Mouse (Mus musculus): ENCODE data around the gene Vps54. TPM values are rescaled to one million over a fixed set of nuclear protein-coding genes. Genes with fewer than 3 reads are reported as not detected.

Vps54 gene
- polyA plus RNA-seq, 1 experiment from 2014 or later = 10.6 TPM

DNA sequence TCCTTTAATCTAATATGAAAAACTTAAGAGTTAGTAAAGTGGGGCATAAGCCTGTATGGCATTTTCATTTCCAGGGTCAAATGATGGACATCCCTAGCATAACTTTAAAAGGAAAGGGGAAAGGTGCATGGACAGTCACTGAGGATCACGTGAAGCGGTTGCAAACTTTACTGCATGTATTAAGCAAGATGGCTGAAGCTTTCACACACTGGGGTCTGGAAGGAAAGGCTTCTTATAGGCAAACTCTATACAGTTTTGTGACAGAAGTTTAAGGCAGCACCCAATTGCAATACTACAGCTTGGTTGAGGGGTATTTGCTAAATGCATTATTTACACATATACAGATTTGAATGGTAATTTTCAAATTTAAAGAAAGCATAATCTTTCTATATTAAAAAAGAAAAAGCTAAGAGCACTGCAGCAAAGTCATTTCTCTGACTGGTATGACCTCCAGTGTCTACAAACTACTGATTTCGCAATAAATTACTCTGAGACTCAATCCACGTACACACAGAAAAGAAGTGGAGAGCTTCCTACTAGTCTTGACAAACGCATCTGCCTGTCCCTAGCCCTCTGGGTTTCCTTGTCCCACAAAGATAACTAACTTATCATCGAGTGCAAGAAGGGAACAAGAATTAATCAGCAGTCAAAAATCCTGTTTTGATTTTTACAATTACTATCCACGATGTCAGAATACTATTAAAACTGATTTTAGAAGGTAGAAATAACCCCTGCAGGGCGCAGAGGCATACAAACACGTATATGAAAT, 130.4 kb downstream of the Vps54 start:
- peak overlapping the region; percentile 96 for H3K27ac ChIP-seq (ENCODE audit: low read length)
- no peaks in the 10 kb centered on the region for H3K27me3 ChIP-seq (replicated peaks; ENCODE audit: insufficient read depth, low read length)
- WGBS = 9% methylated on average over 9 of the region's 9 CpGs
- peak overlapping the region; percentile 84 for H3K4me3 ChIP-seq (ENCODE audit: low read depth, low read length)
- H3K36me3 ChIP-seq (ENCODE audit: insufficient read depth, low read length) = no peaks in the 10 kb centered on the region
- peak overlapping the region; percentile 52 for H3K4me2 ChIP-seq (replicated peaks; ENCODE audit: low read depth, low read length)
- TF ChIP-seq EP300 (IDR thresholded peaks at IDR 0.05) = no peak
- no peak for TF ChIP-seq CTCF (IDR thresholded peaks at IDR 0.05)
- DNase-seq (ENCODE audit: low spot score) (peak; percentile 69), ATAC-seq (no peak)
- H3K9me3 ChIP-seq (ENCODE audit: low read length) = no peaks in the 10 kb centered on the region
- peaks cover 14% of the 10 kb centered on the region; the same call in 1 of the 2 replicates for H3K4me1 ChIP-seq (ENCODE audit: insufficient read depth, low read depth, low read length)
- peak overlapping the region; percentile 74; the same call in 1 of the 2 replicates for H3K9ac ChIP-seq (replicated peaks; ENCODE audit: low read depth)

DNA sequence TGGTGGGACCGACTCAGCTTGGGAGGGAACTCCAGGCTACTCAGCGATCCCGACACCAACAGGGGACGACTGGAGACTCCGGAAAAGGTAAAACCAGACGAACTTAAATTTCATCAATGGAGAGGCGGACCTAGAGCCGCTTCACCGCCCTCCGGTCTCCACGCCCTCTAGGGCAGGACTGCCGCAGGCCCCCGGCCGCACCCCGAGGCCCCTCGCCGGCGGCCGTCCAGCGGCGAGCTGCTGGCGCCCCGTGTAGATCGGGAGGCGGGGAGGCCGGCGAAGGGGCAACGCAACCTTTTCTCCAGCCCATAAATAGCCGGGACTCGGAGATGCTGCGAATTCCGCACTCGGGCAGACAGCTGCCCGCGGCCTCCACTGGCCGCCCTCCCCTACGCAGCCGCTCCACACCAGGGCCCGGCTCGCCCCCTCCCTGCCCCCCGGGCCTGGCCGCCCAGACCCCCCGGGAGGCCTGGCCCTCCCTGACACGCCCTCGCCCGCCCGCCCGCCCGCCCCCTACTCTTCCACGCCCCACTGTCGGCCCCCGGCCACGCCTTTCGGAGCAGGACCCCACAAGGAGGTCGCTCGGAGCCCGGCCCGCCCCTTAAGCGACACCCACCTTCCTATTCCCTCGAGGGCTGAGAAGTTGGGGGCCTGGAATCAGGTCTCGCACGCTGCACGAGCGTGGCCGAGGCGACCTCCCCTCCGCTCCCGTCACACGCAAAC, 131.5 kb downstream of the Vps54 start:
- Histone ChIP-seq H3K4me2 (replicated peaks; ENCODE audit: low read depth, low read length) (peak overlapping the region; percentile 52), H3K9me3 (ENCODE audit: low read length) (no peaks in the 10 kb centered on the region), H3K4me3 (ENCODE audit: low read depth, low read length) (peak overlapping the region; percentile 84), H3K9ac (replicated peaks; ENCODE audit: low read depth) (peak overlapping the region; percentile 74), H3K27me3 (replicated peaks; ENCODE audit: insufficient read depth, low read length) (no peaks in the 10 kb centered on the region), H3K4me1 (ENCODE audit: insufficient read depth, low read depth, low read length) (peaks cover 14% of the 10 kb centered on the region; the same call in 1 of the 2 replicates), H3K27ac (ENCODE audit: low read length) (peak overlapping the region; percentile 96), H3K36me3 (ENCODE audit: insufficient read depth, low read length) (no peaks in the 10 kb centered on the region)
- ATAC-seq (peak; percentile 90), DNase-seq (ENCODE audit: low spot score) (peak; percentile 94)
- TF ChIP-seq CTCF (IDR thresholded peaks at IDR 0.05) (peak; percentile 19; the same call in 1 of the 2 replicates), EP300 (IDR thresholded peaks at IDR 0.05) (no peak)
- under 1% methylated on average over 37 of the region's 69 CpGs for WGBS

MicroRNAs within 50 kb of the gene (microRNA counts, 519-probe panel; counts per million panel counts)
- microRNA mmu-miR-1933-3p (not detected), microRNA mmu-miR-1933-5p (not detected)

Small RNA genes lying within 50 kb of the gene (microRNA-seq; reads per million reads assigned to microRNA genes)
- 0.98 reads per million for gene Mir1933

Other genes starting within 250 kb of the Vps54 start
- 44.8 and 46.4 TPM in 2 replicates for gene Peli1, start 148.0 kb upstream of the Vps54 start, polyA plus RNA-seq (2015; fragmentation: Nextera tagmentation; extraction: Ambion mirVana)
- gene Ugp2, start 131.9 kb downstream of the Vps54 start, polyA plus RNA-seq (2015; fragmentation: Nextera tagmentation; extraction: Ambion mirVana) = 76.4 and 92.6 TPM in 2 replicates

Measured in lung, postnatal 0 days (tissue).